Mouse (Mus musculus) ES-E14 (cell line): ENCODE measurements at regions not wholly inside any gene's neighbourhood (a gene's known extent, or its start where the extent isn't known, plus 50 kb on each side); places are given as distances from the start of the nearest gene placed in this dataset.

ENCODE experiments used
- DNase-seq: peaks from one replicate; pipeline ENCODE4 v3.0.0-alpha.2; 2013; ENCODE audit warnings: low read depth, low spot score
- H3K27ac ChIP-seq: 2 replicates; pipeline ENCODE4 v1.5.1; 2012; ENCODE audit warnings: low read depth, mild to moderate bottlenecking, low read length, moderate library complexity, mixed read lengths; ENCODE audit not compliant: poor library complexity, insufficient read depth, severe bottlenecking
- H3K36me3 ChIP-seq: 2 replicates; pipeline ENCODE4 v1.6.1; 2012; ENCODE audit warnings: mild to moderate bottlenecking, low read length, moderate library complexity, mixed read lengths; ENCODE audit not compliant: control insufficient read depth, poor library complexity, insufficient read depth, severe bottlenecking
- H3K4me1 ChIP-seq, 2 experiments: fragments of 150-350 bp in 1 of 2; sonication (generic) in 1 of 2; 2 replicates each; pipeline ENCODE4 v1.6.1; 2012; ENCODE audit warnings: low read length in 2 of 2, mild to moderate bottlenecking in 1 of 2, mixed read lengths in 1 of 2; ENCODE audit not compliant: control insufficient read depth in 2 of 2, insufficient read depth in 2 of 2, poor library complexity in 1 of 2
- H3K4me3 ChIP-seq, 2 experiments: fragments of 150-350 bp in 1 of 2; sonication (generic) in 1 of 2; 2 replicates each; pipeline ENCODE4 v1.5.1; 2012; ENCODE audit warnings: low read length in 2 of 2, low read depth in 1 of 2, mild to moderate bottlenecking in 1 of 2, mixed read lengths in 1 of 2; ENCODE audit not compliant: insufficient read depth in 1 of 2, poor library complexity in 1 of 2, severe bottlenecking in 1 of 2
- H3K9ac ChIP-seq: 2 replicates; pipeline ENCODE4 v1.6.1; 2012; ENCODE audit warnings: low read depth, mild to moderate bottlenecking, low read length, mixed read lengths; ENCODE audit not compliant: poor library complexity, insufficient read depth, severe bottlenecking
- H3K9me3 ChIP-seq: fragments of 150-350 bp; sonication (generic); 2 replicates; pipeline ENCODE4 v1.6.1; 2012; ENCODE audit warnings: low read depth, mild to moderate bottlenecking, low read length; ENCODE audit not compliant: control insufficient read depth, insufficient read depth
- CHD2 ChIP-seq: IDR thresholded peaks from 2 replicates; pipeline ENCODE4 v1.6.1; 2014; ENCODE audit warnings: mild to moderate bottlenecking, low read depth, low read length, inconsistent platforms
- HCFC1 ChIP-seq: IDR thresholded peaks from 2 replicates; pipeline ENCODE4 v1.6.1; 2012; ENCODE audit warnings: low read length, inconsistent platforms, borderline replicate concordance; ENCODE audit not compliant: insufficient read depth
- MAFK ChIP-seq: IDR thresholded peaks from 2 replicates; pipeline ENCODE4 v1.6.1; 2014; ENCODE audit warnings: mild to moderate bottlenecking, low read depth, low read length, inconsistent platforms; ENCODE audit not compliant: insufficient read depth
- ZC3H11A ChIP-seq: IDR thresholded peaks from 2 replicates; pipeline ENCODE4 v1.6.1; 2012; ENCODE audit warnings: low read depth, mild to moderate bottlenecking, inconsistent platforms, low read length, borderline replicate concordance
- ZNF384 ChIP-seq: IDR thresholded peaks from 2 replicates; pipeline ENCODE4 v1.6.1; 2012; ENCODE audit warnings: low read depth, low read length, inconsistent platforms
- in situ Hi-C, 2 experiments: fragments of 600-800 bp; cut with MboI; formaldehyde crosslinking; loops; one replicate each; pipeline ENCODE4 v1.15.1; 2025; ENCODE audit warnings: low sequenced_read_pairs in 2 of 2, inconsistent platforms in 1 of 2; ENCODE audit not compliant: unreplicated experiment in 2 of 2

DNA sequence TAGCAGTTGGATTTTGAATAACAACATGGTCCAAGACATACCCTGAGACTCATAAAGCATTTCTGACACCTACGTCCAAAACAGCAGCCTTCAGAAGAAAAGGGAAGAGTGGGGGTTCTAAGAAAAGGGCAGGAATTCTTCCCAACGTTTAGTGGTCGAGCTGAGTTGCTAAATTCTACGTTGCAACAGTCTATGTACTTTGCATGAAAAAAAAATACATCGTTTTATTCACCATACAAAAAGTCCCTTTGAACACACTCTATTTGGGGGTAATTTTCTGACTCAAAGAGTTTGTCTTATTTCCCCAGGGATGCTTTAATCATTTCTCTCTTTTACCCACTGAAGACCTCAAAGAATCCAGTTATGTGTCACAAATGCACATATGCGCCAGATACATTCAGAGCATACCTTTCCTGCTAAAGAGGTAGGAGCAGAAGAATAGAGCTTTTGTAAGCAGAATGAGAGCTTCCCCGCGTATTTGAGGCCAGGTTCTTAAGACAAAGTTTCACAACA is 89.3 kb downstream of the Mrpl39 start:
- H3K9me3 ChIP-seq, result no peaks in the 10 kb centered on the region
- no peak overlapping the region for H3K9ac ChIP-seq
- DNase-seq, result no peak
- H3K4me1 ChIP-seq, result no peaks in the 10 kb centered on the region
- H3K36me3 ChIP-seq, result no peaks in the 10 kb centered on the region
- H3K4me3 ChIP-seq, result no peak overlapping the region
- TF ChIP-seq CHD2, result no peak
- TF ChIP-seq MAFK, result no peak
- TF ChIP-seq ZC3H11A, result no peak
- no peak for TF ChIP-seq HCFC1
- TF ChIP-seq ZNF384, result no peak
- H3K27ac ChIP-seq, result no peak overlapping the region
- in situ Hi-C loops, result no loop called here

DNA sequence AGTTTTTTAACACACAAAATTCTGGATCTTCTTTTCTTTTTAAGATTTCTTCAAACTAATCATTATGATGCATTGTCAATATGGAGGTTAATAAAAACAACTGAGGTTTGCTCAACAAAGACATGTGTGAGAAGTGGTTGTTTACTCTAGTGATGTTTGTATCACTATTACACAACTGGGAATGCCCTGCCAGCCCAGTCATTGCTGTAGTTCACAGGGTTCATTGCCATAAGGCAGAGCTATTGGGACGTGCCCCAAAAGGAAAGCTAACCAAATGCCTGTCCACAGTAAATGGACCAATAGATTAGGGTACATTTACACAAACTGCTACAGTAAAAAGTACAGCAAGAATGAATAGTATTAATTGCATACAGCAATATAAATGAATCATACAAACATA is 84.9 kb downstream of the Mrpl39 start:
- no peak for DNase-seq
- Histone ChIP-seq H3K27ac (no peak overlapping the region), H3K9ac (no peak overlapping the region), H3K4me3 (no peak overlapping the region), H3K36me3 (no peaks in the 10 kb centered on the region), H3K9me3 (no peaks in the 10 kb centered on the region), H3K4me1 (no peaks in the 10 kb centered on the region)
- TF ChIP-seq HCFC1 (no peak), ZC3H11A (no peak), CHD2 (no peak), MAFK (no peak), ZNF384 (no peak)
- in situ Hi-C loops, result no loop called here

DNA sequence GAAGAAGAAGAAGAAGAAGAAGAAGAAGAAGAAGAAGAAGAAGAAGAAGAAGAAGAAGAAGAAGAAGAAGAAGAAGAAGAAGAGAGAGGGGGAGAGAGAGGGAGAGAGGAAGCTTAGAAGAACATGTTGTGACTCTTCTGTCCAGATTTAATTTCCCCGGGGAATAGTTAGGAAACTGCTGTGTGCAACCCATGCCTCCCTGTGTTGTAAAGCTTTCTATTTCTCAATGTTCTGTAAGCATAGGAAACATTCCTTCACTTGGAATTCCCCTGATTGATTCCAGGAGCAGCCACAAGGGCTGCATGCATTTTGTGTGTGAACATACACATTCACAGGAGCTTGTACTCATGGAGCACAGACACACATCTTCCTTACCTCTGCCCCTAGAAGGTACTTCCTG is 81.7 kb downstream of the Mrpl39 start:
- in situ Hi-C loops, result no loop called here
- Histone ChIP-seq H3K9me3 (no peaks in the 10 kb centered on the region), H3K27ac (no peak overlapping the region), H3K36me3 (no peaks in the 10 kb centered on the region), H3K4me3 (no peak overlapping the region), H3K4me1 (no peaks in the 10 kb centered on the region), H3K9ac (no peak overlapping the region)
- no peak for DNase-seq
- TF ChIP-seq HCFC1 (no peak), ZNF384 (no peak), MAFK (no peak), CHD2 (no peak), ZC3H11A (no peak)

DNA sequence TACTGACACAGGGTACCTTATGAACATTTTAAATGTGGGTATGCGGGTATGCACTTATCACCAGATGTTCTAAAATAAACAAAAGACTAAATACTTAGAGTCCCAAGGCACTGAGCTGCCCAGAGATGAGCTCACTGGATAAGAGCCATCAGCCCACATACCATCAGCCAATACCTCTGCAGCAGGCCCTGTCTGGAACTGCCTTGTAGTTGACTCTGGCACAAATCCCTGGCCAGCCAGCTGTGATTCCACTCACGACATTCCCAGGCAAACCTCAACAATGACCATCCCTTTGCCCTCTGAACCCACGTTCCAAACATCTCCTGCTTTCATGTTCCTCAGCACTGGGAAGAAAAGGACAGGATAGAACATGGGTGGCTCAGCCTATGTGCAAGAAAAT is 73.7 kb downstream of the Mrpl39 start:
- no peak for DNase-seq
- in situ Hi-C loops, result no loop called here
- Histone ChIP-seq H3K9me3 (no peaks in the 10 kb centered on the region), H3K27ac (no peak overlapping the region), H3K4me1 (no peaks in the 10 kb centered on the region), H3K36me3 (no peaks in the 10 kb centered on the region), H3K9ac (no peak overlapping the region), H3K4me3 (no peak overlapping the region)
- TF ChIP-seq MAFK (no peak), ZC3H11A (no peak), ZNF384 (no peak), CHD2 (no peak), HCFC1 (no peak)

DNA sequence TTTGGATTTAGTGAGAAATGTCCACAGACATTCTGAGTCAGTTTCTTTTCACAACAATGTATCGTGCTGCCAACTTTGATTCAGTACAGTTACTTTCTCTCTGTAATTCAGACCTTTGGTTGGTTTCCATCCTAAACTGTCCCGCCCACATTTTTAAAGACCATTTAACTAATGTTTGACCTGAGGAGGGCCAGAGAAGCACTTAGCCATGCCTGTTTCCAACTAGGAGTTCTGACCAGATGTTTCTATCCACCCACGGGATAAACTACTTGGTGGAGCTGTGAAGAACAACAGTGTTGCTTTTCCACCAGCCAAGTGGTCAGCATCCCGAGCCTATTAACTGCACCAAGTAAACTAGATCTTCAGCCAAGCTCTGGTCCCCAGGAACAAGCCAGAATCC is 72.0 kb downstream of the Mrpl39 start:
- no peaks in the 10 kb centered on the region for H3K9me3 ChIP-seq
- no peak for TF ChIP-seq HCFC1
- no peak for TF ChIP-seq ZC3H11A
- TF ChIP-seq CHD2, result no peak
- TF ChIP-seq MAFK, result no peak
- no peak for TF ChIP-seq ZNF384
- no peak overlapping the region for H3K4me3 ChIP-seq
- H3K36me3 ChIP-seq, result no peaks in the 10 kb centered on the region
- no peak overlapping the region for H3K27ac ChIP-seq
- no peak overlapping the region for H3K9ac ChIP-seq
- no peak for DNase-seq
- no peaks in the 10 kb centered on the region for H3K4me1 ChIP-seq
- in situ Hi-C loops, result no loop called here
